Mouse (Mus musculus): ENCODE measurements around the gene Ugt1a5. TPM values are rescaled to one million over a fixed set of nuclear protein-coding genes. Genes with fewer than 3 reads are reported as not detected.

The Ugt1a5 gene
- polyA plus RNA-seq, 1 experiment from 2014 or later: not detected

GRCm38 (mm10) chr1:88235894-88236415, 70.1 kb downstream of the Ugt1a5 start:
- H3K4me3 ChIP-seq (replicated peaks): no peak overlapping the region
- no peaks in the 10 kb centered on the region for H3K27me3 ChIP-seq
- no peak overlapping the region for H3K27ac ChIP-seq
- no peak overlapping the region for H3K4me2 ChIP-seq (replicated peaks)
- H3K9ac ChIP-seq (replicated peaks): no peak overlapping the region
- WGBS: 61% methylated on average over 4 of the region's 4 CpGs
- H3K4me1 ChIP-seq (replicated peaks): no peaks in the 10 kb centered on the region
- H3K36me3 ChIP-seq: no peaks in the 10 kb centered on the region
- H3K9me3 ChIP-seq: peaks cover 97% of the 10 kb centered on the region
- ATAC-seq: no peak

DNA sequence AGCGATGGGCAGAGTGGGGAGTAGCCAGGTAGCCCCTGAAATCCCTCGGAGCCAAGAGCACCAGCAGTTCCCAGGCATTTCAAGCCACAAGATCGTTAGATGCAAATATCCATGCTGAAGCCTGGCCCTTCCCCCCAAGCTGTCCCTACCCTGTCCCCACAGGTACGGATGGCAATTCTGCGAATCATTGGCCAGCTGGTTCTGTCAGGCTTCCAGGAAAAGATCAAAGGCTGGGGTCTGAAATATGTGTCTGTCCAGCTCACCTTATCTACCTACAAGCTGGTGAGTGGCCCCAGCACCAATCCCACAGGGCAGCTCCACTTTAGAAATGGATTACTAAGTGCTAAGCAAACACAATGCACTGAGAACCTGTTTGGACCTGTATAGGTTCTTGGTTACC, 71.5 kb downstream of the Ugt1a5 start:
- ATAC-seq: no peak
- WGBS: 79% methylated on average over 5 of the region's 5 CpGs
- Histone ChIP-seq H3K9me3 (peaks cover 95% of the 10 kb centered on the region), H3K9ac (replicated peaks) (no peak overlapping the region), H3K27ac (no peak overlapping the region), H3K4me2 (replicated peaks) (no peak overlapping the region), H3K36me3 (no peaks in the 10 kb centered on the region), H3K4me3 (replicated peaks) (no peak overlapping the region), H3K27me3 (no peaks in the 10 kb centered on the region), H3K4me1 (replicated peaks) (no peaks in the 10 kb centered on the region)

GRCm38 (mm10) chr1:88238771-88239170, 73.0 kb downstream of the Ugt1a5 start:
- WGBS: 77% methylated on average over 6 of the region's 6 CpGs
- Histone ChIP-seq H3K27ac (no peak overlapping the region), H3K9me3 (peaks cover 94% of the 10 kb centered on the region), H3K9ac (replicated peaks) (no peak overlapping the region), H3K36me3 (no peaks in the 10 kb centered on the region), H3K4me3 (replicated peaks) (no peak overlapping the region), H3K4me1 (replicated peaks) (no peaks in the 10 kb centered on the region), H3K4me2 (replicated peaks) (no peak overlapping the region), H3K27me3 (no peaks in the 10 kb centered on the region)
- 0 out of 2 replicates have a peak, but pooled peaks have one; percentile 12 for ATAC-seq

GRCm38 (mm10) chr1:88240072-88240471, 74.3 kb downstream of the Ugt1a5 start:
- no peaks in the 10 kb centered on the region for H3K27me3 ChIP-seq
- 72% methylated on average over 5 of the region's 5 CpGs for WGBS

GRCm38 (mm10) chr1:88240579-88240978, 74.8 kb downstream of the Ugt1a5 start:
- WGBS: 75% methylated on average over 4 of the region's 4 CpGs

More at GRCm38 (mm10) chr1:88240072-88240471, 74.3 kb downstream of the Ugt1a5 start:
- H3K9ac ChIP-seq (replicated peaks): no peak overlapping the region
- no peak overlapping the region for H3K27ac ChIP-seq
- peaks cover 94% of the 10 kb centered on the region for H3K9me3 ChIP-seq
- no peak overlapping the region for H3K4me2 ChIP-seq (replicated peaks)
- no peak for ATAC-seq
- H3K36me3 ChIP-seq: no peaks in the 10 kb centered on the region
- H3K4me3 ChIP-seq (replicated peaks): no peak overlapping the region
- H3K4me1 ChIP-seq (replicated peaks): no peaks in the 10 kb centered on the region

GRCm38 (mm10) chr1:88243861-88244260, 78.0 kb downstream of the Ugt1a5 start:
- H3K9me3 ChIP-seq: peaks cover 96% of the 10 kb centered on the region
- no peak overlapping the region for H3K4me2 ChIP-seq (replicated peaks)
- no peaks in the 10 kb centered on the region for H3K27me3 ChIP-seq
- WGBS: 68% methylated on average over 5 of the region's 5 CpGs
- H3K36me3 ChIP-seq: no peaks in the 10 kb centered on the region
- H3K27ac ChIP-seq: no peak overlapping the region
- H3K4me3 ChIP-seq (replicated peaks): no peak overlapping the region
- H3K4me1 ChIP-seq (replicated peaks): no peaks in the 10 kb centered on the region
- no peak overlapping the region for H3K9ac ChIP-seq (replicated peaks)
- no peak for ATAC-seq

More at GRCm38 (mm10) chr1:88240579-88240978, 74.8 kb downstream of the Ugt1a5 start:
- Histone ChIP-seq H3K27me3 (no peaks in the 10 kb centered on the region), H3K9me3 (peaks cover 94% of the 10 kb centered on the region), H3K4me3 (replicated peaks) (no peak overlapping the region), H3K4me1 (replicated peaks) (no peaks in the 10 kb centered on the region), H3K4me2 (replicated peaks) (no peak overlapping the region), H3K27ac (no peak overlapping the region), H3K36me3 (no peaks in the 10 kb centered on the region), H3K9ac (replicated peaks) (no peak overlapping the region)
- 0 out of 2 replicates have a peak, but pooled peaks have one; percentile 3 for ATAC-seq

- 79% methylated on average over 6 of the region's 6 CpGs for WGBS
- no peak for ATAC-seq
- peaks cover 96% of the 10 kb centered on the region for H3K9me3 ChIP-seq
- no peaks in the 10 kb centered on the region for H3K27me3 ChIP-seq
- no peak overlapping the region for H3K27ac ChIP-seq
- no peak overlapping the region for H3K9ac ChIP-seq (replicated peaks)
- H3K4me1 ChIP-seq (replicated peaks): no peaks in the 10 kb centered on the region
- no peaks in the 10 kb centered on the region for H3K36me3 ChIP-seq
- no peak overlapping the region for H3K4me3 ChIP-seq (replicated peaks)
- no peak overlapping the region for H3K4me2 ChIP-seq (replicated peaks)
Measured at GRCm38 (mm10) chr1:88245881-88246280, 80.1 kb downstream of the Ugt1a5 start.

- Histone ChIP-seq H3K9ac (replicated peaks) (no peak overlapping the region), H3K4me3 (replicated peaks) (no peak overlapping the region), H3K9me3 (peaks cover 96% of the 10 kb centered on the region), H3K27ac (no peak overlapping the region), H3K4me1 (replicated peaks) (no peaks in the 10 kb centered on the region), H3K27me3 (no peaks in the 10 kb centered on the region), H3K4me2 (replicated peaks) (no peak overlapping the region), H3K36me3 (no peaks in the 10 kb centered on the region)
- no peak for ATAC-seq
- 43% methylated on average over 6 of the region's 6 CpGs for WGBS
Measured at GRCm38 (mm10) chr1:88246386-88246785, 80.6 kb downstream of the Ugt1a5 start.

- H3K36me3 ChIP-seq: no peaks in the 10 kb centered on the region
- H3K9ac ChIP-seq (replicated peaks): no peak overlapping the region
- peaks cover 95% of the 10 kb centered on the region for H3K9me3 ChIP-seq
- H3K27ac ChIP-seq: no peak overlapping the region
- no peaks in the 10 kb centered on the region for H3K4me1 ChIP-seq (replicated peaks)
- H3K4me2 ChIP-seq (replicated peaks): no peak overlapping the region
- no peak for ATAC-seq
- H3K4me3 ChIP-seq (replicated peaks): no peak overlapping the region
- H3K27me3 ChIP-seq: no peaks in the 10 kb centered on the region
- WGBS: 48% methylated on average over 2 of the region's 2 CpGs
Measured at GRCm38 (mm10) chr1:88247660-88248059, 81.8 kb downstream of the Ugt1a5 start.

DNA sequence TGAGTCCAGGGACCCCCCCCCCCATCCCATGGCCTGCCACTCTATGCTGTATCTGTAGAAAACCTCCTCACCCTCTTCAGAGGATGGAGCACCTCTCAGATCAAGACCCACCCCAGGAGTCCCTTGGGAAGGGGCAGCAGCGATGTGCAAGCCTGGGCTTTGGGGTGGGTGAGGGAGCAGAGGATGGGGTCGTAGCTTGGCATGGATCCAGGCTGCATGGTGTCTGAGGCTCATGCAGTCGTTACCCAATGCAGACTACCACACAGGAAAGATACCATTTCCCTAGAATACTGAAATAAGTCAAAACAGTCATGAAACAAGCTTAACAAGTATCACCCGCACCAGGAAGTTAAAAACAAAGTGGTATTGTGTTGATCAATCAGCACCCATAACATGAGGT, 82.8 kb downstream of the Ugt1a5 start:
- Histone ChIP-seq H3K27me3 (no peaks in the 10 kb centered on the region), H3K27ac (no peak overlapping the region), H3K4me1 (replicated peaks) (no peaks in the 10 kb centered on the region), H3K36me3 (no peaks in the 10 kb centered on the region), H3K9me3 (peaks cover 96% of the 10 kb centered on the region), H3K4me2 (replicated peaks) (no peak overlapping the region), H3K9ac (replicated peaks) (no peak overlapping the region), H3K4me3 (replicated peaks) (no peak overlapping the region)
- ATAC-seq: no peak
- WGBS: 71% methylated on average over 4 of the region's 4 CpGs

GRCm38 (mm10) chr1:88249596-88249995, 83.8 kb downstream of the Ugt1a5 start:
- H3K27ac ChIP-seq: no peak overlapping the region
- no peak overlapping the region for H3K4me2 ChIP-seq (replicated peaks)
- no peak overlapping the region for H3K4me3 ChIP-seq (replicated peaks)
- no peak overlapping the region for H3K9ac ChIP-seq (replicated peaks)
- H3K36me3 ChIP-seq: no peaks in the 10 kb centered on the region
- ATAC-seq: no peak
- 76% methylated on average over 7 of the region's 7 CpGs for WGBS
- no peaks in the 10 kb centered on the region for H3K4me1 ChIP-seq (replicated peaks)
- H3K9me3 ChIP-seq: peaks cover 96% of the 10 kb centered on the region
- H3K27me3 ChIP-seq: no peaks in the 10 kb centered on the region

DNA sequence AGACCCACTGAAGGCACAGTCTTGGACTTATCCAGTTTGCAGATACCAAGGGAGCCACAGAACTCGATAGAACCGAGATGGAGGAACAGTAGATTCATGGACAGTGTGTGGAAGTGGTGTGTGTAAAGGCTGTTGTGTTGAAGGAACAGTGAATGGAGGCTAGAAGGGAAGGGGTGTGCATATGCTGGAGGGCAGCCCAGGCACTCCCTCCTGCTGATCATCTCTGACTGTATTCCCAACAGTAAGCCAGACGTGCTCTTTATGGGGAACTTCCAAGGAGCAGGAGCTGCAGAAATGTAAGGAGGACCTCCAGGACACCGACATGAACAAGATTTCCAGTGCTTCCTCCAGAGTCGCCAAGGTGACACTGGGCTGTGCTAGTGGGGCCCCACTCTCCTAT, 84.2 kb downstream of the Ugt1a5 start:
- H3K27ac ChIP-seq: no peak overlapping the region
- WGBS: 82% methylated on average over 5 of the region's 5 CpGs
- ATAC-seq: no peak

GRCm38 (mm10) chr1:88253106-88253505, 87.3 kb downstream of the Ugt1a5 start:
- H3K9ac ChIP-seq (replicated peaks): no peak overlapping the region
- WGBS: 75% methylated on average over 8 of the region's 8 CpGs
- H3K27ac ChIP-seq: no peak overlapping the region
- no peaks in the 10 kb centered on the region for H3K36me3 ChIP-seq
- H3K4me2 ChIP-seq (replicated peaks): no peak overlapping the region
- no peak for ATAC-seq
- no peak overlapping the region for H3K4me3 ChIP-seq (replicated peaks)
- peaks cover 97% of the 10 kb centered on the region for H3K9me3 ChIP-seq
- no peaks in the 10 kb centered on the region for H3K4me1 ChIP-seq (replicated peaks)
- no peaks in the 10 kb centered on the region for H3K27me3 ChIP-seq

More for the DNA sequence above, 84.2 kb downstream of the Ugt1a5 start:
- Histone ChIP-seq H3K9me3 (peaks cover 96% of the 10 kb centered on the region), H3K36me3 (no peaks in the 10 kb centered on the region), H3K4me2 (replicated peaks) (no peak overlapping the region), H3K4me3 (replicated peaks) (no peak overlapping the region), H3K4me1 (replicated peaks) (no peaks in the 10 kb centered on the region), H3K27me3 (no peaks in the 10 kb centered on the region), H3K9ac (replicated peaks) (no peak overlapping the region)

All from midbrain, embryonic 13.5 days (tissue).